Mouse (Mus musculus): ENCODE data around the gene Ncoa7. TPM values are rescaled to one million over a fixed set of nuclear protein-coding genes. Genes with fewer than 3 reads are reported as not detected.
"Not testable (repeated sequence)": the region's sequence is repeated elsewhere in the genome, so short reads cannot be mapped to it uniquely, and the experiment has no call there.

The Ncoa7 gene
- total RNA-seq, 2 experiments from 2014 or later, result 5.6 to 9.6 TPM

- no peak for DNase-seq
These were observed 14.8 kb downstream of the Ncoa7 start for GRCm38 (mm10) chr10:30788340-30788721.

GRCm38 (mm10) chr10:30787684-30788339 is 15.3 kb downstream of the Ncoa7 start:
- DNase-seq, result no peak

GRCm38 (mm10) chr10:30786103-30786754 is 16.9 kb downstream of the Ncoa7 start:
- no peak for DNase-seq

- DNase-seq, result not testable (repeated sequence)
These were observed 22.2 kb downstream of the Ncoa7 start for GRCm38 (mm10) chr10:30780921-30781320.

- no peak for DNase-seq
These were observed 24.9 kb downstream of the Ncoa7 start for GRCm38 (mm10) chr10:30778240-30778639.

GRCm38 (mm10) chr10:30775987-30776386 is 27.1 kb downstream of the Ncoa7 start:
- no peak for DNase-seq

- no peak for DNase-seq
These were observed 27.6 kb downstream of the Ncoa7 start for GRCm38 (mm10) chr10:30775568-30775967.

GRCm38 (mm10) chr10:30774396-30774795 is 28.7 kb downstream of the Ncoa7 start:
- DNase-seq, result no peak

- no peak for DNase-seq
These were observed 29.9 kb downstream of the Ncoa7 start for GRCm38 (mm10) chr10:30773181-30773580.

GRCm38 (mm10) chr10:30771417-30772158 is 31.5 kb downstream of the Ncoa7 start:
- DNase-seq, result no peak

- DNase-seq, result no peak
These were observed 34.3 kb downstream of the Ncoa7 start for GRCm38 (mm10) chr10:30768820-30769219.

- DNase-seq, result no peak
These were observed 34.9 kb downstream of the Ncoa7 start for GRCm38 (mm10) chr10:30768250-30768649.

GRCm38 (mm10) chr10:30763179-30763770 is 39.9 kb downstream of the Ncoa7 start:
- no peak for DNase-seq

- no peak for DNase-seq
These were observed 40.7 kb downstream of the Ncoa7 start for GRCm38 (mm10) chr10:30762284-30762964.

- no peak for DNase-seq
These were observed 43.6 kb downstream of the Ncoa7 start for GRCm38 (mm10) chr10:30759360-30760147.

GRCm38 (mm10) chr10:30756064-30756463 is 47.1 kb downstream of the Ncoa7 start:
- no peak for DNase-seq

GRCm38 (mm10) chr10:30754825-30755457 is 48.2 kb downstream of the Ncoa7 start:
- no peak for DNase-seq

- no peak for DNase-seq
These were observed 49.0 kb downstream of the Ncoa7 start for GRCm38 (mm10) chr10:30754082-30754481.

GRCm38 (mm10) chr10:30752485-30752884 is 50.6 kb downstream of the Ncoa7 start:
- DNase-seq, result no peak

- no peak for DNase-seq
These were observed 51.5 kb downstream of the Ncoa7 start for GRCm38 (mm10) chr10:30751586-30751985.

- DNase-seq, result no peak
These were observed 53.3 kb downstream of the Ncoa7 start for GRCm38 (mm10) chr10:30749807-30750206.
